Mouse (Mus musculus): Measurements from ENCODE around the gene Inf2.

The Inf2 gene

GRCm38 (mm10) chr12:112595626-112596025 is 7.0 kb downstream of the Inf2 start:
- no peak for DNase-seq (ENCODE audit: low read depth)

GRCm38 (mm10) chr12:112596454-112596853 is 7.9 kb downstream of the Inf2 start:
- DNase-seq (ENCODE audit: low read depth): no peak

GRCm38 (mm10) chr12:112596891-112597500 is 8.4 kb downstream of the Inf2 start:
- DNase-seq (ENCODE audit: low read depth): no peak

- no peak for DNase-seq (ENCODE audit: low read depth)
These were observed 9.0 kb downstream of the Inf2 start for GRCm38 (mm10) chr12:112597618-112598017.

GRCm38 (mm10) chr12:112599198-112599597 is 10.6 kb downstream of the Inf2 start:
- DNase-seq (ENCODE audit: low read depth): no peak

GRCm38 (mm10) chr12:112599942-112600611 is 11.5 kb downstream of the Inf2 start:
- DNase-seq (ENCODE audit: low read depth): no peak

GRCm38 (mm10) chr12:112604022-112604421 is 15.4 kb downstream of the Inf2 start:
- DNase-seq (ENCODE audit: low read depth): no peak

GRCm38 (mm10) chr12:112604709-112605649 is 16.4 kb downstream of the Inf2 start:
- no peak for DNase-seq (ENCODE audit: low read depth)

GRCm38 (mm10) chr12:112605766-112606165 is 17.2 kb downstream of the Inf2 start:
- DNase-seq (ENCODE audit: low read depth): no peak

GRCm38 (mm10) chr12:112606998-112607397 is 18.4 kb downstream of the Inf2 start:
- DNase-seq (ENCODE audit: low read depth): no peak

GRCm38 (mm10) chr12:112609031-112609430 is 20.4 kb downstream of the Inf2 start:
- no peak for DNase-seq (ENCODE audit: low read depth)

- DNase-seq (ENCODE audit: low read depth): no peak
These were observed 28.1 kb downstream of the Inf2 start for GRCm38 (mm10) chr12:112616668-112617067.

GRCm38 (mm10) chr12:112617184-112617583 is 28.6 kb downstream of the Inf2 start:
- DNase-seq (ENCODE audit: low read depth): peak; percentile 61

GRCm38 (mm10) chr12:112617898-112618380 is 29.4 kb downstream of the Inf2 start:
- peak; percentile 84 for DNase-seq (ENCODE audit: low read depth)

- no peak for DNase-seq (ENCODE audit: low read depth)
These were observed 30.5 kb downstream of the Inf2 start for GRCm38 (mm10) chr12:112618981-112619685.

GRCm38 (mm10) chr12:112619686-112620353 is 31.2 kb downstream of the Inf2 start, which contains the start of gene Adssl1:
Adssl1 (plus strand) TSS chr12:112620045.
- peak; percentile 67 for DNase-seq (ENCODE audit: low read depth)

- no peak for DNase-seq (ENCODE audit: low read depth)
These were observed 31.9 kb downstream of the Inf2 start for GRCm38 (mm10) chr12:112620354-112621061.

GRCm38 (mm10) chr12:112621900-112622299 is 33.3 kb downstream of the Inf2 start:
- DNase-seq (ENCODE audit: low read depth): no peak

- peak; percentile 63 for DNase-seq (ENCODE audit: low read depth)
These were observed 35.2 kb downstream of the Inf2 start for GRCm38 (mm10) chr12:112623742-112624141.

GRCm38 (mm10) chr12:112625700-112626099 is 37.1 kb downstream of the Inf2 start:
- DNase-seq (ENCODE audit: low read depth): no peak

GRCm38 (mm10) chr12:112626455-112626854 is 37.9 kb downstream of the Inf2 start:
- no peak for DNase-seq (ENCODE audit: low read depth)

Measured in c-Kit-positive CD71-negative TER-119-negative erythroid progenitor cells, embryonic 14.5 days (primary cell).